Mouse (Mus musculus) CH12.LX (cell line): ENCODE measurements around the gene 2200002D01Rik. TPM values are rescaled to one million over a fixed set of nuclear protein-coding genes. Genes with fewer than 3 reads are reported as not detected.

Source experiments
- DNase-seq: peaks from one replicate; pipeline ENCODE4 v3.0.0-alpha.2; 2013; ENCODE audit errors: extremely low read depth
- H3K27ac ChIP-seq: 2 replicates; pipeline ENCODE4 v1.5.1; 2012; ENCODE audit warnings: low read depth, mild to moderate bottlenecking, control low read depth, moderate library complexity; ENCODE audit not compliant: insufficient read depth
- H3K27me3 ChIP-seq: replicated peaks from 2 replicates; pipeline ENCODE3; 2012; ENCODE audit warnings: inconsistent platforms
- H3K36me3 ChIP-seq, 2 experiments: replicated peaks in 1 of 2; 2 replicates each; pipeline versions ENCODE3 to v1.6.1; 2012; ENCODE audit warnings: inconsistent platforms in 1 of 2, low read length in 1 of 2, mild to moderate bottlenecking in 1 of 2, mixed read lengths in 1 of 2, moderate library complexity in 1 of 2; ENCODE audit not compliant: control insufficient read depth in 1 of 2, insufficient read depth in 1 of 2
- H3K4me1 ChIP-seq, 2 experiments: 2 replicates each; pipeline ENCODE4 v1.6.1; 2012; ENCODE audit warnings: inconsistent platforms in 1 of 2, moderate library complexity in 1 of 2; ENCODE audit not compliant: insufficient read depth in 2 of 2, control insufficient read depth in 1 of 2
- H3K4me2 ChIP-seq: 2 replicates; pipeline ENCODE4 v1.6.1; 2012; ENCODE audit warnings: low read depth, mild to moderate bottlenecking, control low read depth; ENCODE audit not compliant: poor library complexity, insufficient read depth, severe bottlenecking
- H3K4me3 ChIP-seq, 3 experiments: fragments of 150-350 bp in 1 of 3; sonication (generic) in 1 of 3; replicated peaks in 1 of 3; 2 replicates each; pipeline versions ENCODE3 to v1.5.1; 2011 to 2012; ENCODE audit warnings: low read depth in 2 of 3, low read length in 2 of 3, mild to moderate bottlenecking in 2 of 3, moderate library complexity in 2 of 3, control low read depth in 1 of 3, improper control_type of control experiment in 1 of 3, inconsistent platforms in 1 of 3, mixed read lengths in 1 of 3; ENCODE audit not compliant: poor library complexity in 1 of 3
- H3K79me2 ChIP-seq: replicated peaks from 2 replicates; pipeline ENCODE4 v1.6.1; 2012; ENCODE audit warnings: mild to moderate bottlenecking, moderate library complexity; ENCODE audit not compliant: control insufficient read depth, poor library complexity, insufficient read depth, severe bottlenecking; ENCODE audit errors: extremely low read depth
- H3K9ac ChIP-seq: 2 replicates; pipeline ENCODE4 v1.6.1; 2012; ENCODE audit warnings: low read depth, mild to moderate bottlenecking, control low read depth, moderate library complexity; ENCODE audit not compliant: insufficient read depth
- H3K9me3 ChIP-seq: replicated peaks from 2 replicates; pipeline ENCODE3; 2012; ENCODE audit warnings: low read length, inconsistent platforms, mixed read lengths
- BHLHE40 ChIP-seq: IDR thresholded peaks from 2 replicates; pipeline ENCODE4 v1.6.1; 2011; ENCODE audit warnings: mild to moderate bottlenecking, low read depth, low read length, improper control_type of control experiment
- CHD1 ChIP-seq: IDR thresholded peaks from 2 replicates; pipeline ENCODE4 v1.6.1; 2012; ENCODE audit warnings: low read depth, low read length, improper control_type of control experiment, inconsistent platforms
- CTCF ChIP-seq, 2 experiments: IDR thresholded peaks in 1 of 2; conservative IDR thresholded peaks in 1 of 2; 2 replicates each; pipeline ENCODE4 v1.5.1; 2011 to 2012; ENCODE audit warnings: low read depth in 2 of 2, low read length in 2 of 2, improper control_type of control experiment in 1 of 2, inconsistent platforms in 1 of 2, mild to moderate bottlenecking in 1 of 2, moderate library complexity in 1 of 2
- E2F4 ChIP-seq: IDR thresholded peaks from 2 replicates; pipeline ENCODE4 v1.6.1; 2011; ENCODE audit warnings: low read depth, low read length, improper control_type of control experiment; ENCODE audit not compliant: insufficient replicate concordance
- ETS1 ChIP-seq: conservative IDR thresholded peaks from 2 replicates; pipeline ENCODE4 v1.6.1; 2012; ENCODE audit warnings: low read depth, mild to moderate bottlenecking, inconsistent platforms, low read length, improper control_type of control experiment, moderate library complexity
- GABPA ChIP-seq: IDR thresholded peaks from 2 replicates; pipeline ENCODE4 v1.6.1; 2012; ENCODE audit warnings: low read depth, low read length, improper control_type of control experiment, inconsistent platforms; ENCODE audit not compliant: insufficient replicate concordance
- MAZ ChIP-seq: IDR thresholded peaks from 2 replicates; pipeline ENCODE4 v1.6.1; 2012; ENCODE audit warnings: low read depth, mild to moderate bottlenecking, inconsistent platforms, low read length, improper control_type of control experiment, moderate library complexity
- MEF2A ChIP-seq: IDR thresholded peaks from 2 replicates; pipeline ENCODE4 v1.6.1; 2014; ENCODE audit warnings: low read depth, mild to moderate bottlenecking, inconsistent platforms, low read length, improper control_type of control experiment, borderline replicate concordance
- MXI1 ChIP-seq: IDR thresholded peaks from 2 replicates; pipeline ENCODE4 v1.6.1; 2011; ENCODE audit warnings: mild to moderate bottlenecking, low read depth, low read length, improper control_type of control experiment
- NELFE ChIP-seq: IDR thresholded peaks from 2 replicates; pipeline ENCODE4 v1.6.1; 2011; ENCODE audit warnings: low read depth, low read length, improper control_type of control experiment
- POLR2AphosphoS2 ChIP-seq: IDR thresholded peaks from 2 replicates; pipeline ENCODE4 v1.6.1; 2011; ENCODE audit warnings: low read depth, low read length, improper control_type of control experiment
- RCOR1 ChIP-seq: conservative IDR thresholded peaks from 2 replicates; pipeline ENCODE4 v1.6.1; 2012; ENCODE audit warnings: low read depth, mild to moderate bottlenecking, inconsistent platforms, low read length, improper control_type of control experiment
- TBP ChIP-seq: conservative IDR thresholded peaks from 2 replicates; pipeline ENCODE4 v1.6.1; 2011; ENCODE audit warnings: low read depth, low read length, improper control_type of control experiment
- USF2 ChIP-seq: conservative IDR thresholded peaks from 2 replicates; pipeline ENCODE4 v1.6.1; 2011; ENCODE audit warnings: low read depth, low read length, improper control_type of control experiment
- ZC3H11A ChIP-seq: IDR thresholded peaks from 2 replicates; pipeline ENCODE4 v1.6.1; 2012; ENCODE audit warnings: low read depth, mild to moderate bottlenecking, inconsistent platforms, low read length, improper control_type of control experiment
- ZMIZ1 ChIP-seq: IDR thresholded peaks from 2 replicates; pipeline ENCODE4 v1.6.1; 2012; ENCODE audit warnings: low read depth, mild to moderate bottlenecking, inconsistent platforms, low read length, improper control_type of control experiment
- dilution Hi-C: fragments of 300-500 bp; cut with MboI; formaldehyde crosslinking; loops from 2 replicates; pipeline ENCODE4 v1.14.3; 2020; ENCODE audit warnings: low sequenced_read_pairs; ENCODE audit not compliant: extremely low pct_unique_long_range_greater_than_20kb, extremely low pct_ligation_motif_present
- in situ Hi-C: fragments of 300-500 bp; cut with MboI; formaldehyde crosslinking; loops from 3 replicates; pipeline ENCODE4 v1.14.3; 2019; ENCODE audit warnings: low sequenced_read_pairs, low pct_ligation_motif_present, low pct_unique_long_range_greater_than_20kb, mixed read lengths
- polyA plus RNA-seq: library from polyadenylated mRNA; unstranded; fragments of >175 nt; gene quantifications from 2 replicates; pipeline ENCODE4 v1.2.1, GENCODE M21; 2012; ENCODE audit warnings: low read depth; ENCODE audit not compliant: insufficient read length
- total RNA-seq, 2 experiments: library from RNA; depleted of rRNA; stranded (reverse); fragments of 300-350 nt in 1 of 2; fragments of >200 nt in 1 of 2; gene quantifications; 2 replicates each; pipeline ENCODE4 v1.2.3; 2012 to 2014

Gene 2200002D01Rik
- total and polyA plus RNA-seq, 3 experiments, result 5.8 TPM; not detected in 2

DNA sequence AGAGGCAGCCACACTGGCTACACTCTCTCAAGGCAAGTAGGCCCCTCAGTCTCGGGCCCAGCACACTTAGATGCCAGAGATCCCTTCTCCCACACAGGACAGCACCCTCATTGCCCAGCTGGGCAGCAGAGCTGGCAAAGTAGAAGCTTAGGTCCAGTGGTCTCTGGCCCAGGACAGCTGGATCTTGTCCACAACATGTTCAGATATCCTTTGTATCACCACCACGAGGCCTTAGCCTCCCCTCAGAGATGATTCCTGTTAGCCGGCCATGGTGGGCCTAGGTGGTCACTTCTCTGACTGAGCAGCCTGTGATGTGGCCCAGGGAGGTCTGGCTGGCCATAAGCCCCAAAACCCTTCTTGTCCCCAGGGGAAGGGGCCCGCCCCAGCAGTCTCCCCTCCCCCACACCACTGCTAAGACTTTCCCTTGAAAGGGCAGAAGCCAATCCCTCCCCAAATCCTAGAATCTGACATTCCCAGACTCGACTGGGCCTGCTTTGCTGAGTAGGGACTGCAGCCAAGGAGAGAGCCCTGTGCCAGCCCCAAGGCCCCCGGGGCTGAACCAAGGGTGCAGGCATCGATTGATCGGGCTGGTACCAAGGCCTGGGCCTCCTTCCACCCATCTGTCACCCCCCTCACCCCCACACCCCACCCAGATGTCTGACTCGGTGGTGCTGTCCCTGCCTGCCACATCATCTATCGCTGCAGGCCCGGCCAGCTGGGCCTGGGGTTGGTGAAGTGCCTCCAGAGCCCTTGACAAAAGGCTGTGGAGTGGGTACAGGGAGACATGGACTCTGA lies 42.6 kb upstream of the 2200002D01Rik start:
- no peak for DNase-seq
- Histone ChIP-seq H3K4me1 (peaks cover 5 to 46% of the 10 kb centered on the region in 2 experiments), H3K27ac (no peak overlapping the region), H3K4me3 (no peak overlapping the region), H3K36me3 (no peaks in the 10 kb centered on the region), H3K9ac (no peak overlapping the region), H3K27me3 (peaks cover 30% of the 10 kb centered on the region), H3K9me3 (no peaks in the 10 kb centered on the region), H3K79me2 (no peaks in the 10 kb centered on the region), H3K4me2 (no peak overlapping the region)
- TF ChIP-seq ETS1 (no peak), RCOR1 (no peak), POLR2AphosphoS2 (no peak), E2F4 (no peak), BHLHE40 (no peak)
- dilution Hi-C loops, result no loop called here
- in situ Hi-C loops, result loop anchor here (5.0 kb wide), 2 partner anchors 34 to 239 kb away; no protein-coding TSS in a partner anchor

DNA sequence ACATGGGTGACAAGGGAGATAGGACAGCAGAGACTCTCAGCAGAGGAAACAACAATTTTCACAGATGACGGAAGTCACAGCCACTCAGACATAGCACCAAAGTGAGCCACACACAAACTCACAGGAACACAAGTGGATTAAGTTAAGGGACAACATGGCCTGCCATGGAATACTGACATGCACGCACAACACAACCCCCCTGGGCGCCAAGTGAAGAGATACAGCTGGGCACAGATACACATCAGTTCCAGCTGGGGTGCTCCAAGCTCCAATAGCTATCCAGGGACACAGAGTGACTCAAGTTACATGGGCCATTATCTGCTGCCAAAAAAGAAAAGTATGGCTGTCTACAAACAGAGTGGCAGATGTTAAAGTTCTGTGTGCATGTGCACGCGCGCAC lies 41.6 kb upstream of the 2200002D01Rik start:
- peaks cover 5 to 41% of the 10 kb centered on the region in 2 experiments for H3K4me1 ChIP-seq
- no peak overlapping the region for H3K4me3 ChIP-seq
- dilution Hi-C loops, result no loop called here
- DNase-seq, result no peak
- H3K9me3 ChIP-seq, result no peaks in the 10 kb centered on the region
- no peak overlapping the region for H3K4me2 ChIP-seq
- TF ChIP-seq ETS1 (no peak), TBP (no peak), NELFE (no peak), CTCF (conservative IDR thresholded peaks at IDR 0.05 in 1 of 2, IDR thresholded peaks at IDR 0.05 in 1 of 2; ENCODE audit: low read depth in 2 of 2, low read length in 2 of 2) (no peak), ZC3H11A (no peak), POLR2AphosphoS2 (no peak), CHD1 (no peak), MAZ (no peak), GABPA (no peak), MXI1 (no peak), USF2 (no peak), MEF2A (no peak), RCOR1 (no peak), ZMIZ1 (no peak)
- TF ChIP-seq, all 38 proteins: peak for 0
- in situ Hi-C loops, result loop anchor here (5.0 kb wide), 2 partner anchors 33 to 238 kb away; no protein-coding TSS in a partner anchor
- H3K9ac ChIP-seq, result no peak overlapping the region
- H3K27ac ChIP-seq, result no peak overlapping the region
- H3K27me3 ChIP-seq, result peaks cover 32% of the 10 kb centered on the region
- no peaks in the 10 kb centered on the region for H3K79me2 ChIP-seq
- H3K36me3 ChIP-seq, result no peaks in the 10 kb centered on the region
